Mouse (Mus musculus): ENCODE measurements around the gene Klhl42.

The Klhl42 gene

GRCm38 (mm10) chr6:147088517-147088916 is 2.7 kb upstream of the Klhl42 start:
- DNase-seq = no peak

- DNase-seq = no peak
These were observed 988 bp upstream of the Klhl42 start for GRCm38 (mm10) chr6:147090191-147090590.

DNA sequence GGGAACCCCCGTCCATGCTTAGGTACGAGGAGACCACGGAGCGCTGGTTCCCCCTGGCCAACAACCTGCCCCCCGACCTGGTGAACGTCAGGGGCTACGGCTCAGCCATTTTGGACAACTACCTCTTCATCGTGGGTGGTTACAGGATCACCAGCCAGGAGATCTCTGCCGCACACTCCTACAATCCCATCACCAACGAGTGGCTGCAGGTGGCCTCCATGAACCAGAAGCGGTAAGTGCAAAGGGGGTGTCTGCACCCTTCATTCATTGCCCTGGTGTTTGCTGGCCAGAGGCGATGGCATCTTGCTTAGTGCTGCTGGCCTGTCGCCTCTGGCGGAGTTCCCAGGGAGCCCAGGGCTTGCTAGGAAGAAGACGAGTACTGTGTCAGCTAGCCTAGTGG is 957 bp downstream of the Klhl42 start:
- peak; percentile 55 for DNase-seq

- DNase-seq = no peak
These were observed 3.6 kb downstream of the Klhl42 start for GRCm38 (mm10) chr6:147094771-147095170.

DNA sequence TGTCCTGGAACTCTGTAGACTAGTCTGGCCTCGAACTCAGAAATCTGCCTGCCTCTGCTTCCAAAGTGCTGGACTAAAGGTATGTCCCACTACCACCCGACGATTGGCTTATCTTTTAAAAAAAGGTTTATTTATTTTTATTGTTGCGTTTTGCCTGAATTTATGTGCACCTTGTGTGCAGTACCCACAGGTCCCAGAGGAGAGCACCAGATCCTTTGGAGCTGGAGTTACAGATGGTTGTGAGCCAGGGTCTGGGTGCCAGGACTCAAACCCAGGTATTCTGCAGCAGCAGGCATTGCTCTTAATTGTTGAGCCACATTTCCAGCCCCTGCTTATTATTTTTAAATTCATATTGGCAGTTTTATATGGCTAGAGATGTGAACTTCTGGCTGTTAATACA is 4.9 kb downstream of the Klhl42 start:
- no peak for DNase-seq

GRCm38 (mm10) chr6:147096934-147097333 is 5.8 kb downstream of the Klhl42 start:
- DNase-seq = no peak

GRCm38 (mm10) chr6:147097346-147097929 is 6.3 kb downstream of the Klhl42 start:
- DNase-seq = no peak

DNA sequence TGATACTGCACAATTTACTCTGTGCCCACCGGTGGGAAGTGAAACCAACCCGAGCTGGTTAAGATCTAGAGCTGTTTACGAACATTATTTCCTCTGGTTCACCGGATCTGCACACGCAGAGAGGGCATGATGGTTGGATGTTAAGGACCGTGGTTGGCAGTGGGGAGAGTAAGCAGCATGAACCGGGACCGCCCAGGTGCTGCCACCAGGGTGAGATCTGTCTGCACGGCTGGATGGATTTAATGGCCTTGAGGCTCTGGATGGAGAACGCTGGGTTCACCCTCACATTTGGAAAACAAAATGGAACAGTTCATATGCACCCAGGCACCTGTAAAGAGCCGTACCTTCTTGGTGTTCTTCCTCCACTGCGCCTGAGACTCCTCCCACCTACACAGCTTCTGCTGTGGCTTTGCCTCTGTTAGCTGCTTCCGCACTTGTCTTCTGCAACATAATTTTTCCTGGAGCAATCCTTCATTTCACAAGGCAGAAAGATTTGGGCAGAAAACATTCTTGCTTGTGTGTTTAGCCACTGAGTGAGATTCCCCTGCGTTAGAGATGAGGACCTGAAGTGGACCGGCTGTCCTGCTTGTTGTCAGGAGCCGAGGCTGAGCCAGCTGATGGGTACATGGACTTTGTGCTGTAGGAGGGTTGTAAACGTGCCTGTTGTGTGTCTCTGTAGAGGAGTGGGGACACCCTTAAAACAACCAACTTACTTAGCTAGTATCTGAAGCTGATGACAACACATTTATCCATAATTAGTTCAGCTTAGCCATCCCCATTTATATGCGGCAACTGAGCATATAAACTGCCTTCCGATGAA is 8.5 kb downstream of the Klhl42 start:
- no peak for DNase-seq

- DNase-seq = no peak
These were observed 11.1 kb downstream of the Klhl42 start for GRCm38 (mm10) chr6:147102293-147102692.

DNA sequence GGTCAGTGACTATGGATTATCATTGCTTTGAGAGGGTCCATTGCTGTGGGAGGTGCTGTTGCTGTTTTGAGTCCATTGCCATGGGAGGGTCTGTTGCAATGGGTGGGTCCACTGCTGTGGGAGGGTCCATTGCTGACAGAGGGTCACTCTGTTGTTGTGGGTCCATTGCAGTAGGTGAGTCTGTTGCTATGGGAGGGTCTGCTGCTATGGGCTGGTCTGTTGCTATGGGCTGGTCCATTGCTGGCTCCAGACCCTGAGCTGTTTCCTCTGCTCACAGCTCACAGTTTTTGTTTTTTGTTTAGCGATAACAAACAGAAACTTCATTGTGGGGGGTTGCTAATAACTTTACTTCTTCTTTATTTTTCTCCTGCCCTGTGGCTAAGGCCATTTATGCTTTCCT is 14.3 kb downstream of the Klhl42 start:
- DNase-seq = no peak

DNA sequence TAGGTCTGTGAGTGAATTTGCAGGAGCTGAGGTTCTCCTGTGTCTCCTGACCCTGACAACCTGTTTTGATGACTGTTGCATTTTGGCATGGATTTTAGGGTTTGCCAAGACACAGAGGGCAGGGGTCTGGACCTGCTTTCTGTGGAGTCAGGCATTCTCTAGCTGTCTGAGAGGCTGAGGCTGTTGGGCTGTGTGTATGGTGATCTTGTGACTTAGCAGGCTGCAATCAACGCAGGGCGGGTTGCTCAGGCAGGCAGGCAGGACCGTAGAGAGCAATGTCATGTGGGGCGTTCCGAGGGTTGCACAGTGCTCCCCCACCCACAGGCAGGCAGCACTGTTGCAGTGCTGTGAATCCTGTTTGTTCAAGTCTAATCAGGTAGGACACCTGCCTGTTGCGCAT is 15.5 kb downstream of the Klhl42 start:
- no peak for DNase-seq

GRCm38 (mm10) chr6:147109283-147109682 is 18.1 kb downstream of the Klhl42 start:
- DNase-seq = no peak

- DNase-seq = peak; percentile 86
These were observed 25.4 kb downstream of the Klhl42 start for GRCm38 (mm10) chr6:147116579-147116978.

DNA sequence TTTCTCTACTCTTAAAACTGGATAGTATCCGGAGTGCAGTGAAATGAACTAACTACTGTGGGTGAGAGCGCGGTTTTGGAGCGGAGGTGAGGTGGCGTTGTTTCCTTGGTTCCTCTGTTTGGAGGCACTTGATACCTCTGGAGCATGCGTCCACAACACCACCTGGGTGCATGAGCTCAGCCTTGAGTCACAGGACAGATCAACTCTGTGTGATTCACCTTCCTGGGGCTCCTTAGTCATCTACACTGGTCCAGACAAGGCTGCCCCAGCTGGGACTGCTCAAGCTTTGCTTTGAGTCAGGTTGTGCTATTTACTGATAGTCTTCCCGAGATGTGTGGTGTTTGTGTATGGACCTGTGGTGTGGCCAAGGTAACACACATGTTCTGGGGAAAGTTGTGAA is 26.6 kb downstream of the Klhl42 start:
- DNase-seq = no peak

- DNase-seq = no peak
These were observed 27.0 kb downstream of the Klhl42 start for GRCm38 (mm10) chr6:147118190-147118589.

DNA sequence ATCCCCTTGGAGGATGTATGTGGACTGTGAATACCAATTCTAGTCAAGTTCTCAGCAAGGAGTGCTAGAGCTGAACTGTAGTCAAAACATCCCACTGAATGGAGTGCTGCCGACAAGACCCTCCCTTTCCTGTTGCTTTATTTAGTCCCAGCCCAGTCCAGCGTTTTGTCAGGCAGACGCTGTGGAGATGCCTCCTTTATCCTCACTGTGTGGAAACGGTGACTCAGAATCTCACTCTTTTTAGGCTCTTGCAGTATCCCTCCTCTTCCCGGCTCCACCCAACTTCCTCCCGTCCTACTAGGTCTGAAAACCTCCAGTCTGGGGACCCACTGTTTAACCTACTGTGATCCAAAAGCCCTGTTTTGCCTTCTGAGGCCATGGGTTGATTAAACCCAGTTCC is 30.1 kb downstream of the Klhl42 start:
- DNase-seq = no peak

- DNase-seq = no peak
These were observed 36.1 kb downstream of the Klhl42 start for GRCm38 (mm10) chr6:147127239-147127638.

DNA sequence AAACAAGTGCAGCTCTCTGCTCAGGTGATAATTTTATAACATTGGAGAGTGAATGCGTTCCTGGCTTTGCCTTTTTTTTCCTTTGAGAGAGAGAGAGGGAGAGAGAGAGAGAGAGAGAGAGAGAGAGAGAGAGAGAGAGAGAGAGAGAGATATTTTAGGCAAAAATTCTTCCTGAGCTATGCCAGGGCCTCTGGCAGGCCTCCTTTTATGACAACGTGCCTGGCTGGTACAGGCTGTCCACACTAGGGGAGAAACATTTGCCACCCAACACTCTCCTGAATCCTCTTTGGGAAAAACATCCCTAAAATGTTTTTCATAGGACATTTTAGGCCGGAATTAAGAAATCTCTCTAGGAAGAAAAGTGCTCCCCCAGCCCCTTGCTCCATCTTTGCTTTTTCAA is 47.1 kb downstream of the Klhl42 start:
- no peak for DNase-seq

- no peak for DNase-seq
These were observed 49.5 kb downstream of the Klhl42 start for GRCm38 (mm10) chr6:147140600-147141154.

DNA sequence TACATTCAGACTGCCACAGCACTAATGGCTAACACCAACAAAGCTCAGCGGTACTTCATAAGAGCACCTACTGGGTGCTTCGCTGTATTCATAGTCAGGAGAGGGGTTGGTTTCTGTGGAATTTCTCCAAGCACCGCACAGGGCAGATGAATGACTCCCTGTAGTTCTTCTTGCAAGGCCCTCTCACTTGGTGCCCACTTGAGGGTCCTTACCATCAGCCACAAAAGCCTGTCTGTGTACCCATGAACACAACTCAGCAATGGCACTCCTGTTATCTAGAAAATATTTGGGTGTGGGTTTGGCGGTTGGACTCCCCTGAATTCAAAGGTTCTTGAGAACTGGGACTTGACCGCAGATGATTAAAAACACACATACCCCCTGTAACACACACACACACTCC is 53.5 kb downstream of the Klhl42 start:
- DNase-seq = no peak

GRCm38 (mm10) chr6:147145277-147145676 is 54.1 kb downstream of the Klhl42 start:
- peak; percentile 83 for DNase-seq

DNA sequence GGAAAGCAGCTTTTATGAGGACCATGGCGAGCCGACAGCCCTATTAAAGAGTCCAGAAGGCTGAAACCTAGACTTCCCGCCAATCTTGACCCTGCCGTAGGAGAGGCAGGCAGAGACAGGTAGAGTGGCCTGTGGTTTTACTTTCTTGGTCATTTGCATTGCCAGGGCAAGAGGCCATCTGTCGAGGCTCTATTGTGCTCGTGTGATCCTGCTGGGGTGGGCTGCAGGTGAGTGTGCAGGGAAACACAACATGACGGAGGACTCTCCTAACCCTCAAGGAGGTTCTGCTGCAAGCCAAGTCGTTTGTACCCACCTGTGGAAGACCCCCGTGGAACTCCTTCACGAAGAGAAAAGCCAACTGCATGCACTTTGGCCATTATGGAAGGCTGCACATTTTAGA is 54.6 kb downstream of the Klhl42 start:
- no peak for DNase-seq

DNA sequence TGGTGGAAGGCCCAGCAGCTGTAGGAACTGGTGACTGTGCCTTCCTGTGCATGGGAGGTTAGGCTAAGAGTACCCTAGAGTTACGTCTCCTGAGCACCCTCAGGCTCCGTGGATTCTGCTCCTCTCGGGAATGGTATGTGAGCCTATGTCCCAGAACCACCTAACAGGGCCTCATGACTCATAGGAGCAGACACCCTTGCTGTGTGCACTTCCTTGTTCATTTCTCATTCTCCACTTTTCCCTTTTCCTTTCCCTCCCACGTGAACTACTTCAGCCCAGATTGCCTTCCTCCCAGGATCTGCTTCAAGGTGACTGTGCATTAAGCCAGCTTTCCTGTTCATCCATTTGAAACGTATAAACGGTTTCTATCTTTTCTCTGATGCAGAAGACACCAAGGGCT is 59.9 kb downstream of the Klhl42 start:
- no peak for DNase-seq

DNA sequence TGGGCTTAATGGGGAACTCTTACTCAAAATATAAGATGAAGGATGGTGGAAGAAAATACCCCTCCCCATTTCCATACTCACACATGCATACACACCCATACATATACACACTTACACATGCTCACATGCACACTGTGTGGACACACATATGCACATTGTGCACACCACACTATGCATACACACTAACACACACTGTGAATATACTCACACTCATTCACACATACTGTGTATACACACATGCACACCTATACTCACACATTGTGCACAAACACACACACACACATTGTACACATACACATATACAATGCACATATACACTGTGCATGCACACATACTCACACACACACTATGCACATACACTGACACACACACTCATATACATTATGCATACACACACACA is 60.7 kb downstream of the Klhl42 start:
- DNase-seq = no peak

All from retina, postnatal 1 day (tissue).